Mouse (Mus musculus): ENCODE results near the gene Prkaa1.

- TF ChIP-seq POLR2A (IDR thresholded peaks at IDR 0.05; ENCODE audit: low read depth, low read length) (peak; percentile 2; the same call in 1 of the 2 replicates), CTCF (IDR thresholded peaks at IDR 0.05; ENCODE audit: extremely low read depth, insufficient read depth, insufficient read length, insufficient replicate concordance) (no peak)
Measured at GRCm38 (mm10) chr15:5185366-5186292, 42.0 kb downstream of the Prkaa1 start, which contains the start of gene Ttc33.
